Mouse (Mus musculus): ENCODE results near the gene Sgta. TPM values are rescaled to one million over a fixed set of nuclear protein-coding genes. Genes with fewer than 3 reads are reported as not detected.
"Not testable (repeated sequence)": the region's sequence is repeated elsewhere in the genome, so short reads cannot be mapped to it uniquely, and the experiment has no call there.

Gene Sgta
- polyA plus RNA-seq, 1 experiment from 2014 or later = 200 TPM

DNA sequence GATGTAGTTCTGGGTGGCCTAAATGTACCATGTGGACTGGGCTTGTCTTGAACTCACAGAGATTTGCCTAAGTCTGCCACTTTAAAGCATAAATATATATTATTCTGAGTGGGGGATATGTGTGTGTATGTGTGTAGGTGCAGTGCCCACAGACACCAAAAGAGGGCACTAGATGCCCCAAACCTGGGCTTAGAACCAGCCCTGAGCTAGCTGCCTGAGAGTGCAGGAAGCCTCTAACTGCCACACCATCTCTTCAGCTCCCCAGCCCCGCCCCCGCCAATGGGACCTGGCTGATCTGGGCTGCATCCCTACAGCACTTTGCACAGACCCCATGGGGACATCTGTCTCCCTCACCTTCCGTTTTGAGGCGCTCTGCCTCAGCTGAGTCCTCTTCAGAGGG lies 9.3 kb downstream of the Sgta start:
- no peak for ATAC-seq (ENCODE audit: low FRiP score)

DNA sequence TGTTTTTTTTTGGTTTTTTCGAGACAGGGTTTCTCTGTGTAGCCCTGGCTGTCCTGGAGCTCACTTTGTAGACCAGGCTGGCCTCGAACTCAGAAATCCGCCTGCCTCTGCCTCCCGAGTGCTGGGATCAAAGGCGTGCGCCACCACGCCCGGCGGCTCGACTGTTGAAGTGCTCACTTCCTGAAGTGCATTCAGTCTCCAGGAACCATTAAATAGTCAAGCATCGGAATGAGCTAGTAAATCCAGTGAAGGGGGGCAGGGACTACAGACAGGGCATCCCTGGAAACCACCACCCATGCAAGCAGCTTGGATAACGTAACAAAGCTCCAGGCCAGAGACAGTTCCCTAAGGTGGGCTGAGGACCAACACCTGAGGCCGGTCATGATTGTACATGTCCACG lies 14.7 kb downstream of the Sgta start:
- not testable (repeated sequence) for DNase-seq (ENCODE audit: low spot score); H3K9ac ChIP-seq (ENCODE audit: low read depth, low read length); H3K27ac ChIP-seq (ENCODE audit: low read depth, low read length); H3K4me2 ChIP-seq (replicated peaks; ENCODE audit: low read depth, low read length); H3K9me3 ChIP-seq (ENCODE audit: control insufficient read depth, low read length); ATAC-seq (ENCODE audit: low FRiP score); H3K4me3 ChIP-seq (ENCODE audit: low read depth, low read length); H3K4me1 ChIP-seq (replicated peaks; ENCODE audit: control insufficient read depth, insufficient read depth, low read length); H3K27me3 ChIP-seq (ENCODE audit: control insufficient read depth, insufficient read depth, low read length)
- peaks cover 34% of the 10 kb centered on the region for H3K36me3 ChIP-seq (ENCODE audit: control insufficient read depth, insufficient read depth, low read length)
- 91% methylated on average over 12 of the region's 14 CpGs for WGBS

More for the DNA sequence above, 9.3 kb downstream of the Sgta start:
- no peak overlapping the region for H3K9ac ChIP-seq (ENCODE audit: low read depth, low read length)
- peak; percentile 55 for DNase-seq (ENCODE audit: low spot score)
- no peak overlapping the region for H3K4me3 ChIP-seq (ENCODE audit: low read depth, low read length)
- H3K27ac ChIP-seq (ENCODE audit: low read depth, low read length) = no peak overlapping the region
- no peak overlapping the region for H3K4me2 ChIP-seq (replicated peaks; ENCODE audit: low read depth, low read length)
- H3K4me1 ChIP-seq (replicated peaks; ENCODE audit: control insufficient read depth, insufficient read depth, low read length) = no peaks in the 10 kb centered on the region
- WGBS = 94% methylated on average over 3 of the region's 4 CpGs
- peaks cover 40% of the 10 kb centered on the region for H3K36me3 ChIP-seq (ENCODE audit: control insufficient read depth, insufficient read depth, low read length)
- H3K9me3 ChIP-seq (ENCODE audit: control insufficient read depth, low read length) = no peaks in the 10 kb centered on the region
- H3K27me3 ChIP-seq (ENCODE audit: control insufficient read depth, insufficient read depth, low read length) = no peaks in the 10 kb centered on the region

DNA sequence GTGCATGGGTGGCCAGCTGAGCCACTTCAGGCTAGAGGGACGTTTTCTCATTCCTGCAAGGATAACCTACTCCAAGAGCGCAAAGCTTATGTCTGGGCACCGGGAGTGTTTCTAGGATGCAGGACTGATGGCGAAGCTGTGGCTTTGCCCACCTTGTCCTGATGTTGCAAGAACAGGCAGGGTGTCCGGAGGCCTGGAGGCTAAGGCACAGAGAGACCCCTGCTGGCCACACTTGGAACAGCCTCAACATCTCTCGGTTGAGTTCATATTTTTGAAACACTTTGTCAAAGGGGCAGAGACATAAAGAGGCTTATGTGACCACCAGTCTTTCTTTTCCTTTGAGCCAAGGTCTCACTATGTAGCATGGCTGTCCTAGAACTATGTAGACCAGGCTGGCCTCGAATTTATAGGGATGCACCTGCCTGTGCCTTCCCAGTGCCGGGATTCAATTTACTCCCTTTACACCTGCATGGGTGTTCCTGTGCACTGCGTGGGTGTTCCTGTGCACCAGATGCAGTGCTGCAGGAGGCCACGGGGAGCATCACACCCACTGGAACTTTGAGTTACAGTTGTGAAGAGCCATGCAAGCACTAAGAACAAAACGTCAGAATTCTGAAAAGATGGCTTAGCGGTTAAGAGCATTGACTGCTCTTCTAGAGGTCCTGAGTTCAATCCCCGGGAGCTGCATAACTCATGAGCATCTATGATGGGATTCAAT lies 18.4 kb downstream of the Sgta start:
- Histone ChIP-seq H3K4me3 (ENCODE audit: low read depth, low read length) (no peak overlapping the region), H3K27me3 (ENCODE audit: control insufficient read depth, insufficient read depth, low read length) (no peaks in the 10 kb centered on the region), H3K36me3 (ENCODE audit: control insufficient read depth, insufficient read depth, low read length) (peaks cover 13% of the 10 kb centered on the region), H3K4me2 (replicated peaks; ENCODE audit: low read depth, low read length) (no peak overlapping the region), H3K9ac (ENCODE audit: low read depth, low read length) (no peak overlapping the region), H3K9me3 (ENCODE audit: control insufficient read depth, low read length) (no peaks in the 10 kb centered on the region), H3K27ac (ENCODE audit: low read depth, low read length) (no peak overlapping the region), H3K4me1 (replicated peaks; ENCODE audit: control insufficient read depth, insufficient read depth, low read length) (0 out of 2 replicates have a peak, but pooled peaks cover 2% of the 10 kb centered on the region)
- 35% methylated on average over 13 of the region's 13 CpGs for WGBS
- no peak for ATAC-seq (ENCODE audit: low FRiP score)
- peak; percentile 84 for DNase-seq (ENCODE audit: low spot score)

DNA sequence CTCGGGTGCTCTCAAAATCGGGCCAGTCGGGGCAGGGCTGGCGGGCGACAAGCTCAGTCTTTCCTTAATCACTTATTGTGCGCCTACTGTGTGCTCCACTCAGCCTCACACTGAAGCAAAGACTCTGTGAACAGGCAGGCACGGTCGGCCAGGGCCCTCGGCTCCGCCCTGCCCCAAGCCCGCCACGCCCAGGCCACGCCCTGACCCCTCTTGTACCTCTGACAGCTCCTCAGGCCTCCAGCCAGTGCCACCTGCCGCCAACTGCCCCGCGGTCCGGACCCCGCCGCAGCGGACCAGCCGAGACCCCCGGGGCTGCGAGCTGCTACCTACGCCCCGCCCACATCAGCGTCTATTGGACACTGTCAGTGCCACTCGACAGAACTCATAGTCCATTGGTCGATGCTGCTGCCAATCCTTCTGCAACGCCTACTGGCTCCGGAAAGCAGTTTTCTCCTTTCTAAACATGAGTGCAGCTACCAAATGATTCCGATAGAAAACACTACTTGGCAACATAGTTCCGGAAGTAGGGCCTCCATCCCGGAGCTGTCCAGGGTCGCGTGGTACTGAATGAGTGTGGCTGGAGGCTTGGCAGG lies 22.9 kb downstream of the Sgta start, which contains the start of gene Slc39a3:
Slc39a3 (minus strand) TSS at position 439 of the 593 bp plus-strand sequence.
- peak within 1 kb of the TSS; percentile 44 for H3K4me2 ChIP-seq (replicated peaks; ENCODE audit: low read depth, low read length)
- H3K27me3 ChIP-seq (ENCODE audit: control insufficient read depth, insufficient read depth, low read length) = no peaks in the 10 kb centered on the region
- peak within 1 kb of the TSS; percentile 56 for H3K27ac ChIP-seq (ENCODE audit: low read depth, low read length)
- 0 out of 2 replicates have a peak, but pooled peaks cover 2% of the 10 kb centered on the region for H3K4me1 ChIP-seq (replicated peaks; ENCODE audit: control insufficient read depth, insufficient read depth, low read length)
- under 1% methylated on average over 35 of the region's 35 CpGs for WGBS
- no peaks in the 10 kb centered on the region for H3K36me3 ChIP-seq (ENCODE audit: control insufficient read depth, insufficient read depth, low read length)
- DNase-seq (ENCODE audit: low spot score) = peak; percentile 100
- peak within 1 kb of the TSS; percentile 71 for H3K9ac ChIP-seq (ENCODE audit: low read depth, low read length)
- no peaks in the 10 kb centered on the region for H3K9me3 ChIP-seq (ENCODE audit: control insufficient read depth, low read length)
- peak within 1 kb of the TSS; percentile 74 for H3K4me3 ChIP-seq (ENCODE audit: low read depth, low read length)
- ATAC-seq (ENCODE audit: low FRiP score) = peak; percentile 99

DNA sequence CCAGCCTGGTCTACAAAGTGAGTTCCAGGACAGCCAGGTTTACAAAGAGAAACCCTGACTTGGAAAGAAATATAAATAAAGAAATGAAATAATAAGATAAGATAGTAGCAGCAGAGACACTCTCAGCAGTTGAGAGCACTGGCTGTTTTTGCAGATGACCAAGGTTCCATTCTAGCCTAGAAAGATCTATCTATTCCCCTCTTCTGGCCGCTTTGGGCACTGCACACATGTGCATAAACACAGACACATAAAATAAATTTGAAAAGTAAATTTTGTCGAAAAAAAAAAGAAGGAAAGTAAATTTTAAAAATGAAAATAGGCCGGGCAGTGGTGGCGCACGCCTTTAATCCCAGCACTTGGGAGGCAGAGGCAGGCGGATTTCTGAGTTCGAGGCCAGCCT lies 23.7 kb downstream of the Sgta start:
- Histone ChIP-seq H3K9me3 (ENCODE audit: control insufficient read depth, low read length) (no peaks in the 10 kb centered on the region), H3K4me1 (replicated peaks; ENCODE audit: control insufficient read depth, insufficient read depth, low read length) (0 out of 2 replicates have a peak, but pooled peaks cover 2% of the 10 kb centered on the region), H3K27me3 (ENCODE audit: control insufficient read depth, insufficient read depth, low read length) (no peaks in the 10 kb centered on the region), H3K4me2 (replicated peaks; ENCODE audit: low read depth, low read length) (no peak overlapping the region), H3K27ac (ENCODE audit: low read depth, low read length) (no peak overlapping the region), H3K36me3 (ENCODE audit: control insufficient read depth, insufficient read depth, low read length) (no peaks in the 10 kb centered on the region), H3K9ac (ENCODE audit: low read depth, low read length) (no peak overlapping the region), H3K4me3 (ENCODE audit: low read depth, low read length) (no peak overlapping the region)
- ATAC-seq (ENCODE audit: low FRiP score) (no peak), DNase-seq (ENCODE audit: low spot score) (no peak)
- 75% methylated on average over 7 of the region's 7 CpGs for WGBS

DNA sequence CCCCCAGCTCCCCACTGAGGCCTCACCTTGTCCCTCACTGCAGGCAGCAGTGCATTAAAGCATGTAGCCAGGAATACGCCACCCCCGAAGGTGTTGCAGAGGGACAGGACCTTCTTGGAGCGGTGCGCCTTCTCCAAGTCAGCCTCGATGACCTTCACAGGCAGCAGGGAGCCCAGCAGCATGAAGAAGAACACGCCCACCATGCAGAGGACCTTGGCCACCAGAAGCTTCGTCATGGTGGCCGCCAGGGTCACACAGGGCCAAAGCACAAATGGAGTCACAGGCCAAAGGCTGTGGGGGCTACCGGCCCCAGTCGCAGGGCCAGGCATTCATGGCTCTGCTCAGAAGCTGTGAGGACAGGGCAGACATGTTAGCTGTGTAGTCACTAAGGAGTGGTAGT lies 26.4 kb downstream of the Sgta start:
- no peak overlapping the region for H3K4me3 ChIP-seq (ENCODE audit: low read depth, low read length)
- ATAC-seq (ENCODE audit: low FRiP score) (no peak), DNase-seq (ENCODE audit: low spot score) (no peak)
- no peaks in the 10 kb centered on the region for H3K9me3 ChIP-seq (ENCODE audit: control insufficient read depth, low read length)
- H3K27ac ChIP-seq (ENCODE audit: low read depth, low read length) = no peak overlapping the region
- WGBS = 81% methylated on average over 10 of the region's 10 CpGs
- peaks cover 5% of the 10 kb centered on the region; the same call in 1 of the 2 replicates for H3K36me3 ChIP-seq (ENCODE audit: control insufficient read depth, insufficient read depth, low read length)
- no peaks in the 10 kb centered on the region; the same call in 1 of the 2 replicates for H3K27me3 ChIP-seq (ENCODE audit: control insufficient read depth, insufficient read depth, low read length)
- 0 out of 2 replicates have a peak, but pooled peaks cover 2% of the 10 kb centered on the region for H3K4me1 ChIP-seq (replicated peaks; ENCODE audit: control insufficient read depth, insufficient read depth, low read length)
- H3K9ac ChIP-seq (ENCODE audit: low read depth, low read length) = no peak overlapping the region
- no peak overlapping the region for H3K4me2 ChIP-seq (replicated peaks; ENCODE audit: low read depth, low read length)

DNA sequence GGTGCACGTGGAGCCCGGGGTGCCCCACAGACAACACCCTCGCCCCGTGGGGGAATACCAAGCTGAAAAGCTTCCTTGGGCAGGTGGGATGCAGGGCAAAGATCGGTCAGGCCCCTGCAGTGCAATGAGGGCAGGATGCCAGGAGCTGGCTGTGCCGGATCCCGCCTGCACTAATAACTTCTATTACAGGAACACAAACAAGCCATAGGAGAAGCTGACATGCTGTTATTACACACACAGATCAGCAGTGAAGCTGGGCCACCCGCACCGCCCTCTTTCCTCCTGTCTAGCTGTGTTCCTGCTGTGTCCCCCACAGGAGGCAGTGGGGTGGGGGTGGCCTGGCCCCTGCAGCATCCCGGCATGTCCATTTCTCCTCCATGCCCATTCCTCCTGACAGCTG lies 30.9 kb downstream of the Sgta start:
- Histone ChIP-seq H3K27ac (ENCODE audit: low read depth, low read length) (no peak overlapping the region), H3K9me3 (ENCODE audit: control insufficient read depth, low read length) (no peaks in the 10 kb centered on the region), H3K36me3 (ENCODE audit: control insufficient read depth, insufficient read depth, low read length) (peaks cover 5% of the 10 kb centered on the region; the same call in 1 of the 2 replicates), H3K4me3 (ENCODE audit: low read depth, low read length) (no peak overlapping the region), H3K4me1 (replicated peaks; ENCODE audit: control insufficient read depth, insufficient read depth, low read length) (no peaks in the 10 kb centered on the region), H3K9ac (ENCODE audit: low read depth, low read length) (0 out of 2 replicates have a peak overlapping the region, but pooled peaks have one; percentile 15), H3K4me2 (replicated peaks; ENCODE audit: low read depth, low read length) (no peak overlapping the region), H3K27me3 (ENCODE audit: control insufficient read depth, insufficient read depth, low read length) (peaks cover 8% of the 10 kb centered on the region)
- ATAC-seq (ENCODE audit: low FRiP score) = no peak
- WGBS = 79% methylated on average over 10 of the region's 10 CpGs
- no peak for DNase-seq (ENCODE audit: low spot score)

DNA sequence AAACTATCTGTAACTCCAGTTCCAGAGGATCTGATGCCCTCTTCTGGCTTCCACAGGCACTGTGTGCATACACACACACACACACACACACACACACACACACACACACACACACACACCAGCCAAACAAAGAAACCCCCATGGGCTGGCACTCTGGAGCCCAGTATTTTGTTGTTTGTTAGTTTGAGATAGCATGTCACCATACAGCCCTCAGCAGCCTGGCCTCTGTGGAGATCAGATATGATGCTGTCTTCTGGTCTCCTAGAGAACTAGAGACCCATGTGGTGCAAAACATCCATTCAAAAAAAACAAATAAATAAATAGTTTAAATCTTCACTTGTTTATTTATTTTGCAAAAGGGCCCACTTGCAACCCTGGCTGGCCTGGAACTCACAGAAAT lies 31.8 kb downstream of the Sgta start:
- H3K27me3 ChIP-seq (ENCODE audit: control insufficient read depth, insufficient read depth, low read length) = peaks cover 8% of the 10 kb centered on the region
- H3K4me3 ChIP-seq (ENCODE audit: low read depth, low read length) = no peak overlapping the region
- H3K4me1 ChIP-seq (replicated peaks; ENCODE audit: control insufficient read depth, insufficient read depth, low read length) = no peaks in the 10 kb centered on the region
- peaks cover 5% of the 10 kb centered on the region; the same call in 1 of the 2 replicates for H3K36me3 ChIP-seq (ENCODE audit: control insufficient read depth, insufficient read depth, low read length)
- DNase-seq (ENCODE audit: low spot score) = no peak
- no peak for ATAC-seq (ENCODE audit: low FRiP score)
- H3K9me3 ChIP-seq (ENCODE audit: control insufficient read depth, low read length) = no peaks in the 10 kb centered on the region
- no peak overlapping the region for H3K9ac ChIP-seq (ENCODE audit: low read depth, low read length)
- no peak overlapping the region for H3K27ac ChIP-seq (ENCODE audit: low read depth, low read length)
- H3K4me2 ChIP-seq (replicated peaks; ENCODE audit: low read depth, low read length) = no peak overlapping the region

DNA sequence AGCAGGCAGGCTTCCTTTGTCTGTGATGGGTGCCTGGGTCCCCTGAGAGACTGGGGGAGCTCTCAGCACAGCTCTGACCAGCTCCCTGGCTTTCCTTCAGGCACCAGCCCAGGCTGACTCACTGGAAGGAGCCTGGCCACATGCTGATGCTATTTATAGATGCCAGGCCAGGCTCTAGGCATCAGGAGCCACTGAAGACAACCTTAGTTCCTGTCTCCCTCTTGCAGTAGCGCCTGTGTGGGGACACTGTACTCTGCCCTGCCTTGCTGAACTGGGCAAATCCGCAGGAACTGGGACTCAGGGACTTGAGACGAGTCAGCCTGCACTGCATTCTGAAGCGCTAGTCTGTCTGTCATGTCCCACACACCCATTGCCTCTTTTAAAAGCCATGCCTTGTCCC lies 32.6 kb downstream of the Sgta start:
- WGBS = 73% methylated on average over 4 of the region's 4 CpGs
- Histone ChIP-seq H3K9me3 (ENCODE audit: control insufficient read depth, low read length) (no peaks in the 10 kb centered on the region), H3K4me2 (replicated peaks; ENCODE audit: low read depth, low read length) (no peak overlapping the region), H3K4me1 (replicated peaks; ENCODE audit: control insufficient read depth, insufficient read depth, low read length) (no peaks in the 10 kb centered on the region), H3K9ac (ENCODE audit: low read depth, low read length) (no peak overlapping the region), H3K27me3 (ENCODE audit: control insufficient read depth, insufficient read depth, low read length) (peaks cover 10% of the 10 kb centered on the region), H3K36me3 (ENCODE audit: control insufficient read depth, insufficient read depth, low read length) (peaks cover 5% of the 10 kb centered on the region; the same call in 1 of the 2 replicates), H3K4me3 (ENCODE audit: low read depth, low read length) (no peak overlapping the region), H3K27ac (ENCODE audit: low read depth, low read length) (no peak overlapping the region)
- ATAC-seq (ENCODE audit: low FRiP score) (no peak), DNase-seq (ENCODE audit: low spot score) (no peak)

Measured in hindbrain, embryonic 11.5 days (tissue).